Mouse (Mus musculus) liver, embryonic 14.5 days (tissue): Measurements from ENCODE around the gene Tbck.

Experiments
- CTCF ChIP-seq: IDR thresholded peaks from 2 replicates; pipeline ENCODE4 v1.5.1; 2016; ENCODE audit warnings: antibody characterized with exemption, low read depth, control low read depth
- EP300 ChIP-seq: IDR thresholded peaks from 2 replicates; pipeline ENCODE4 v1.6.1; 2016; ENCODE audit warnings: antibody characterized with exemption, low read depth

DNA sequence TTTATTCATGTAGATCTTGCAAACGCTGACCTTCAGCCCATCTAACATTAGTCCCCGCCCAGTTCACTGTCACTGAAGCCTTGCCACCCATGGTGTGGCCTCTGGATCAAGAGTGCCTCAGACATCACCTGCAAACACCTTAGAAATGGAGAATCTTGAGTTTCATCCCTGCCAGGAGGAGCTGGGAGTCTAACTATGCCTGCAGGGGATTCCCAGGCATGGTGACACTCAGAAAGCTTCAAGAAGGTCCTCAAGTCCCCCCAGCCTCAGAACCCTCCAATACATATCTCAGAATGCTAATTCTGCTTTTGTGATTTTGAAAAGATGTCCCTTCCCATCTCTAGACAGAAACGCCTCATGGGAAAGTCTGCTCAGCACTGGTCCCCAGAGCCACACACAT, 196.4 kb downstream of the Tbck start:
- TF ChIP-seq CTCF = no peak
- no peak for TF ChIP-seq EP300
